Comparison of ENCODE assay signal across 19 mouse cellular contexts in genomic region chr5:23403161-23403560, GRCm38 (mm10). TPM values are rescaled to one million over a fixed set of nuclear protein-coding genes. Genes with fewer than 3 reads are reported as not detected.
DNase-seq lines count a peak whose midpoint lies in the region; ATAC-seq and TF ChIP-seq lines count a peak whose summit lies in the region.
"Had no signal": no experiment of that assay in that cellular context is flagged by ENCODE, and none has a peak within 500 bp of the region (broad histone marks: within the 10 kb centered on the region; RNA-seq: fewer than 3 reads in every experiment).

No protein-coding gene starts in this region.

- H3K79me2 ChIP-seq in MEL (ENCODE audit: control insufficient read depth, insufficient read depth, low read length, poor library complexity), result no peaks in the 10 kb centered on the region

- H3K9me3 ChIP-seq in forebrain, embryonic 13.5 days (replicated peaks), result no peaks in the 10 kb centered on the region
- no peaks in the 10 kb centered on the region for H3K9me3 ChIP-seq in forebrain, embryonic 15.5 days
- no peaks in the 10 kb centered on the region for H3K9me3 ChIP-seq in lung, embryonic 16.5 days (ENCODE audit: control insufficient read depth, low read length)
- H3K9me3 ChIP-seq in MEL (replicated peaks; ENCODE audit: insufficient read depth, low read length), result no peaks in the 10 kb centered on the region
- no peaks in the 10 kb centered on the region for H3K9me3 ChIP-seq in stomach, embryonic 14.5 days (ENCODE audit: control insufficient read depth, low read depth, low read length)
- H3K9me3 ChIP-seq: heart, embryonic 10.5 days; kidney, embryonic 15.5 days; limb, embryonic 13.5 days; liver, embryonic 15.5 days had no signal

- TF ChIP-seq EP300 in MEL (IDR thresholded peaks at IDR 0.05; ENCODE audit: low read depth in 1 of 2, low read length in 2 of 2), result no peak

- no peak for TF ChIP-seq RAD21 in MEL (IDR thresholded peaks at IDR 0.05; ENCODE audit: low read depth, low read length)

- TF ChIP-seq POLR2A in MEL (IDR thresholded peaks at IDR 0.05; ENCODE audit: control insufficient read depth in 1 of 2, insufficient read depth in 1 of 2, low read depth in 1 of 2, low read length in 2 of 2, poor library complexity in 1 of 2), result no peak

- H3K36me3 ChIP-seq in forebrain, embryonic 13.5 days (ENCODE audit: poor library complexity, severe bottlenecking), result peaks cover 40% of the 10 kb centered on the region
- peaks cover 13% of the 10 kb centered on the region; the same call in 1 of the 2 replicates for H3K36me3 ChIP-seq in forebrain, embryonic 15.5 days
- H3K36me3 ChIP-seq in lung, embryonic 16.5 days (ENCODE audit: control insufficient read depth, insufficient read depth, low read length), result peaks cover 10% of the 10 kb centered on the region; the same call in 1 of the 2 replicates
- peaks cover 0 to 4% of the 10 kb centered on the region in 2 experiments; a peak in 1 of 4 replicates for H3K36me3 ChIP-seq in MEL (ENCODE audit: control insufficient read depth in 1 of 2, insufficient read depth in 2 of 2, low read length in 2 of 2)
- peaks cover 20% of the 10 kb centered on the region for H3K36me3 ChIP-seq in stomach, embryonic 14.5 days (ENCODE audit: control insufficient read depth, insufficient read depth, low read length)

- no peak for TF ChIP-seq CTCF in MEL (IDR thresholded peaks at IDR 0.05 in 2 of 3, conservative IDR thresholded peaks at IDR 0.05 in 1 of 3; ENCODE audit: control insufficient read depth in 1 of 3, insufficient read depth in 1 of 3, low read depth in 2 of 3, low read length in 3 of 3, poor library complexity in 1 of 3, severe bottlenecking in 1 of 3)

- 62% methylated on average over 11 of the region's 11 CpGs for WGBS in forebrain, embryonic 13.5 days
- 67% methylated on average over 11 of the region's 11 CpGs for WGBS in forebrain, embryonic 15.5 days
- 71% methylated on average over 11 of the region's 11 CpGs for WGBS in lung, embryonic 16.5 days
- WGBS in stomach, embryonic 14.5 days, result 63% methylated on average over 11 of the region's 11 CpGs

- H3K9ac ChIP-seq in forebrain, embryonic 13.5 days, result no peak overlapping the region
- no peak overlapping the region for H3K9ac ChIP-seq in forebrain, embryonic 15.5 days (replicated peaks)
- H3K9ac ChIP-seq in lung, embryonic 16.5 days (ENCODE audit: low read length), result no peak overlapping the region
- H3K9ac ChIP-seq in MEL (ENCODE audit: control insufficient read depth, low read depth, low read length, poor library complexity, severe bottlenecking), result peak overlapping the region; percentile 26
- no peak overlapping the region for H3K9ac ChIP-seq in stomach, embryonic 14.5 days (replicated peaks; ENCODE audit: low read depth, low read length)
- H3K9ac ChIP-seq: kidney, embryonic 15.5 days; limb, embryonic 13.5 days; liver, embryonic 15.5 days had no signal

- peak; percentile 53; the same call in 1 of the 2 replicates for ATAC-seq in forebrain, embryonic 13.5 days
- no peak for ATAC-seq in forebrain, embryonic 15.5 days (replicated peaks)
- no peak for ATAC-seq in lung, embryonic 16.5 days (ENCODE audit: low read depth)
- no peak for ATAC-seq in stomach, embryonic 14.5 days (ENCODE audit: insufficient number of reproducible peaks, insufficient read depth, low FRiP score, low read depth)
- ATAC-seq: forebrain, embryonic 16.5 days; inflammation-experienced regulatory T-cells, adult 6 months had no signal

- DNase-seq in lung, postnatal 25 days (ENCODE audit: low spot score), result no peak
- DNase-seq in MEL (ENCODE audit: low read depth, low spot score) (peak; percentile 88), MN1 (ENCODE audit: low spot score) (no peak)
- no peak for DNase-seq in layer of hippocampus, adult 11-12 months (ENCODE audit: low spot score)
- DNase-seq: adrenal gland, adult 2 months; cerebellum, adult 8-10 months; retina, postnatal 1 day; thymus, postnatal 36 days had no signal

- H3K27ac ChIP-seq in forebrain, embryonic 13.5 days, result no peak overlapping the region
- H3K27ac ChIP-seq in forebrain, embryonic 15.5 days (replicated peaks), result no peak overlapping the region
- H3K27ac ChIP-seq in lung, embryonic 16.5 days (ENCODE audit: low read length), result 0 out of 2 replicates have a peak overlapping the region, but pooled peaks have one; percentile 5
- H3K27ac ChIP-seq in MEL (ENCODE audit: control insufficient read depth, low read depth, low read length), result no peak overlapping the region
- peak overlapping the region; percentile 49; the same call in 1 of the 2 replicates for H3K27ac ChIP-seq in stomach, embryonic 14.5 days (ENCODE audit: low read length)
- H3K27ac ChIP-seq: heart, embryonic 10.5 days; kidney, embryonic 15.5 days; limb, embryonic 13.5 days; liver, embryonic 15.5 days had no signal

- H3K27me3 ChIP-seq in forebrain, embryonic 13.5 days, result no peaks in the 10 kb centered on the region
- no peaks in the 10 kb centered on the region for H3K27me3 ChIP-seq in forebrain, embryonic 15.5 days
- H3K27me3 ChIP-seq in lung, embryonic 16.5 days (ENCODE audit: control insufficient read depth, insufficient read depth, low read depth, low read length), result no peaks in the 10 kb centered on the region
- H3K27me3 ChIP-seq in MEL (ENCODE audit: control insufficient read depth in 1 of 2, insufficient read depth in 2 of 2, low read length in 2 of 2), result no peaks in the 10 kb centered on the region
- H3K27me3 ChIP-seq in stomach, embryonic 14.5 days (ENCODE audit: control insufficient read depth, insufficient read depth, low read length), result no peaks in the 10 kb centered on the region
- H3K27me3 ChIP-seq: CH12.LX; kidney, embryonic 15.5 days; limb, embryonic 13.5 days; liver, embryonic 15.5 days had no signal

- H3K4me2 ChIP-seq in forebrain, embryonic 13.5 days, result no peak overlapping the region
- H3K4me2 ChIP-seq in forebrain, embryonic 15.5 days (replicated peaks), result no peak overlapping the region
- H3K4me2 ChIP-seq in lung, embryonic 16.5 days (ENCODE audit: low read depth, low read length), result no peak overlapping the region
- H3K4me2 ChIP-seq in stomach, embryonic 14.5 days (replicated peaks; ENCODE audit: low read depth, low read length), result no peak overlapping the region
- H3K4me2 ChIP-seq: kidney, embryonic 15.5 days; limb, embryonic 13.5 days; liver, embryonic 15.5 days had no signal

- no peak overlapping the region for H3K4me3 ChIP-seq in forebrain, embryonic 13.5 days
- H3K4me3 ChIP-seq in forebrain, embryonic 15.5 days, result no peak overlapping the region
- H3K4me3 ChIP-seq in lung, embryonic 16.5 days (ENCODE audit: low read length), result no peak overlapping the region
- peak overlapping the region; percentile 43 to 98 for H3K4me3 ChIP-seq in MEL (ENCODE audit: control insufficient read depth in 1 of 2, insufficient read depth in 1 of 2, low read depth in 2 of 2, low read length in 2 of 2)
- H3K4me3 ChIP-seq in stomach, embryonic 14.5 days (ENCODE audit: low read depth, low read length), result no peak overlapping the region
- H3K4me3 ChIP-seq: heart, embryonic 10.5 days; kidney, embryonic 15.5 days; limb, embryonic 13.5 days; liver, embryonic 15.5 days had no signal

- H3K4me1 ChIP-seq in forebrain, embryonic 13.5 days, result no peaks in the 10 kb centered on the region
- 0 out of 2 replicates have a peak, but pooled peaks cover 3% of the 10 kb centered on the region for H3K4me1 ChIP-seq in forebrain, embryonic 15.5 days
- no peaks in the 10 kb centered on the region for H3K4me1 ChIP-seq in lung, embryonic 16.5 days (replicated peaks; ENCODE audit: control insufficient read depth, insufficient read depth, low read length)
- H3K4me1 ChIP-seq in MEL (ENCODE audit: control insufficient read depth in 1 of 2, insufficient read depth in 2 of 2, low read length in 2 of 2), result peaks cover 0 to 9% of the 10 kb centered on the region in 2 experiments; a peak in 2 of 4 replicates
- no peaks in the 10 kb centered on the region for H3K4me1 ChIP-seq in stomach, embryonic 14.5 days (ENCODE audit: control insufficient read depth, insufficient read depth, low read length)
- H3K4me1 ChIP-seq: liver, embryonic 15.5 days had no signal

TF ChIP-seq in MEL, 35 proteins besides CTCF, POLR2A, EP300 and RAD21:
- TF ChIP-seq MAZ (IDR thresholded peaks at IDR 0.05; ENCODE audit: low read depth, low read length), result 0 out of 2 replicates have a peak, but pooled peaks have one; percentile 8
- no peak for TF ChIP-seq USF2 (IDR thresholded peaks at IDR 0.05; ENCODE audit: borderline replicate concordance in 1 of 2, insufficient read depth in 1 of 2, low read depth in 1 of 2, low read length in 2 of 2)
- TF ChIP-seq NRF1 (IDR thresholded peaks at IDR 0.05; ENCODE audit: insufficient read depth, low read depth, low read length, poor library complexity, severe bottlenecking), result 0 out of 2 replicates have a peak, but pooled peaks have one; percentile 10
- TF ChIP-seq MXI1 (IDR thresholded peaks at IDR 0.05; ENCODE audit: low read depth, low read length), result 0 out of 2 replicates have a peak, but pooled peaks have one; percentile 10
- no peak for TF ChIP-seq RCOR1 (IDR thresholded peaks at IDR 0.05; ENCODE audit: low read depth, low read length)
- 0 out of 2 replicates have a peak, but pooled peaks have one; percentile 7 for TF ChIP-seq SMC3 (IDR thresholded peaks at IDR 0.05; ENCODE audit: low read depth, low read length)

RNA-seq across cellular contexts. Expression of gene Kmt2e, which starts 31.1 kb away (rescaled TPM):
- 165 and 170 TPM in 2 replicates for polyA plus RNA-seq in forebrain, embryonic 13.5 days (2015; fragmentation: Nextera tagmentation; extraction: Ambion mirVana)
- polyA plus RNA-seq in forebrain, embryonic 15.5 days (2015; fragmentation: Nextera tagmentation; extraction: Ambion mirVana), result 198 and 206 TPM in 2 replicates
- 99.2 and 101 TPM in 2 replicates for polyA plus RNA-seq in lung, embryonic 16.5 days (2015; fragmentation: Nextera tagmentation; extraction: Ambion mirVana)
- 16.2 and 21.5 TPM in 2 replicates for total RNA-seq in MEL (2012; rRNA removed)
- 10 to 100 TPM; 29.3 to 75.6 TPM for polyA plus RNA-seq in MEL (2012; ENCODE audit: insufficient read depth in 1 of 2, insufficient read length in 2 of 2, low read depth in 1 of 2, low replicate concordance in 2 of 2, missing spikeins in 1 of 2)
- 103 TPM in 2 replicates for polyA plus RNA-seq in stomach, embryonic 14.5 days (2014; fragmentation: Nextera tagmentation; extraction: Ambion mirVana)

Comparison
In these comparisons a context has a peak if more than half of its experiments do, and no peak if none do; other contexts are left out.
1. H3K27ac ChIP-seq: peak in lung, embryonic 16.5 days (single experiment) and stomach, embryonic 14.5 days (single experiment); none in forebrain, embryonic 13.5 days (single experiment), forebrain, embryonic 15.5 days (single experiment) and MEL (single experiment).
2. H3K4me3 ChIP-seq: peak in MEL (2 of 2); none in forebrain, embryonic 13.5 days (single experiment), forebrain, embryonic 15.5 days (single experiment), lung, embryonic 16.5 days (single experiment) and stomach, embryonic 14.5 days (single experiment).